Mouse (Mus musculus): ENCODE measurements at regions not wholly inside any gene's neighbourhood (a gene's known extent, or its start where the extent isn't known, plus 50 kb on each side); places are given as distances from the start of the nearest gene placed in this dataset.

DNA sequence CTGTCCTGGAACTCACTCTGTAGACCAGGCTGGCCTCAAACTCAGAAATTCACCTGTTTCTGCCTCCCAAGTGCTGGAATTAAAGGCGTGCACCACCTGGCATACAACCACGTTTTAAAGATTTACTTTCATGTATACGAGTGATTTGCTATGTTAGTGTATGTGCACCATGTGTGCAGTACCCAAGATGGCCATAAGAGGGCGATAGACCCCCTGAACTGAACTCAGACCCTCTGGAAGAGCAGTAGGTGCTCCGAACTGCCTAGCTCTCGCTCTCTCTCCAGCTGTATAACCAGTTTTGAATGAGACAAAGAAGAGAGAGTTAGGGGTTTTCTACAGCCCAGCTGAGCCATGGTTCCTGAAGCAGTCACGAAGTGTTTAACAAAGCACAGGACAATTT lies 143.6 kb downstream of the Bcat1 start:
- TF ChIP-seq GATA1 (IDR thresholded peaks at IDR 0.05; ENCODE audit: low read length) = no peak
- TF ChIP-seq TAL1 (IDR thresholded peaks at IDR 0.05; ENCODE audit: low read length) = no peak
